Mouse (Mus musculus) cerebellum, adult 2 months (tissue): ENCODE data around the gene 1700061G19Rik.

ENCODE experiments used
- CTCF ChIP-seq: fragments of 200-500 bp; IDR thresholded peaks from 2 replicates; pipeline ENCODE4 v1.5.1; 2011; ENCODE audit warnings: low read depth, mild to moderate bottlenecking, control low read depth, low read length, moderate library complexity, borderline replicate concordance; ENCODE audit not compliant: insufficient read depth
- POLR2A ChIP-seq: fragments of 200-500 bp; IDR thresholded peaks from 2 replicates; pipeline ENCODE4 v1.6.1; 2011; ENCODE audit warnings: low read length, control low read depth, borderline replicate concordance; ENCODE audit not compliant: insufficient read depth

- TF ChIP-seq POLR2A (no peak), CTCF (no peak)
Measured at GRCm38 (mm10) chr17:56902698-56903097, 27.4 kb downstream of the 1700061G19Rik start.
